Mouse (Mus musculus) kidney, embryonic 16.5 days (tissue): ENCODE results near the gene Rhox4a. TPM values are rescaled to one million over a fixed set of nuclear protein-coding genes. Genes with fewer than 3 reads are reported as not detected.
"Not testable (repeated sequence)": the region's sequence is repeated elsewhere in the genome, so short reads cannot be mapped to it uniquely, and the experiment has no call there.

ENCODE experiments used
- ATAC-seq: fragments of 200-750 bp; cut with Nextera tagmentation; 2 replicates; pipeline ENCODE4 v1.8.0; 2017; ENCODE audit warnings: moderate TSS enrichment; ENCODE audit not compliant: low FRiP score, low TSS enrichment
- H3K27ac ChIP-seq: fragments of 300-500 bp; sonication (generic); 2 replicates; pipeline ENCODE4 v1.5.1; 2014; ENCODE audit warnings: low read length
- H3K27me3 ChIP-seq: fragments of 300-500 bp; sonication (generic); 2 replicates; pipeline ENCODE4 v1.6.1; 2014; ENCODE audit warnings: low read length, control low read depth, mixed read lengths; ENCODE audit not compliant: insufficient read depth
- H3K36me3 ChIP-seq: fragments of 300-500 bp; sonication (generic); 2 replicates; pipeline ENCODE4 v1.6.1; 2014; ENCODE audit warnings: low read length, control low read depth, mixed read lengths; ENCODE audit not compliant: insufficient read depth
- H3K4me1 ChIP-seq: fragments of 300-500 bp; sonication (generic); 2 replicates; pipeline ENCODE4 v1.6.1; 2014; ENCODE audit warnings: low read length, control low read depth, mixed read lengths; ENCODE audit not compliant: insufficient read depth
- H3K4me2 ChIP-seq: fragments of 300-500 bp; sonication (generic); replicated peaks from 2 replicates; pipeline ENCODE4 v1.6.1; 2014; ENCODE audit warnings: low read depth, low read length
- H3K4me3 ChIP-seq: fragments of 300-500 bp; sonication (generic); 2 replicates; pipeline ENCODE4 v1.5.1; 2014; ENCODE audit warnings: mild to moderate bottlenecking, low read length
- H3K9ac ChIP-seq: fragments of 300-500 bp; sonication (generic); replicated peaks from 2 replicates; pipeline ENCODE4 v1.6.1; 2014; ENCODE audit warnings: low read length
- H3K9me3 ChIP-seq: fragments of 300-500 bp; sonication (generic); 2 replicates; pipeline ENCODE4 v1.6.1; 2016; ENCODE audit warnings: low read length, control low read depth
- WGBS: fragments of 180-500 bp; shearing (Covaris S2); extraction: QIAGEN DNeasy Blood & Tissue Kit; methylation state at CpG from one replicate; pipeline ENCODE4 v1.1.7; 2014; 5-methylcytosine and 5-hydroxymethylcytosine counted together
- polyA plus RNA-seq: library from polyadenylated mRNA; unstranded; fragments of >200 nt; fragmentation: Nextera tagmentation; extraction: Ambion mirVana; gene quantifications from 2 replicates; pipeline ENCODE4 v1.2.1, GENCODE M21; 2015

The Rhox4a gene
- polyA plus RNA-seq: not detected in 2 replicates

DNA sequence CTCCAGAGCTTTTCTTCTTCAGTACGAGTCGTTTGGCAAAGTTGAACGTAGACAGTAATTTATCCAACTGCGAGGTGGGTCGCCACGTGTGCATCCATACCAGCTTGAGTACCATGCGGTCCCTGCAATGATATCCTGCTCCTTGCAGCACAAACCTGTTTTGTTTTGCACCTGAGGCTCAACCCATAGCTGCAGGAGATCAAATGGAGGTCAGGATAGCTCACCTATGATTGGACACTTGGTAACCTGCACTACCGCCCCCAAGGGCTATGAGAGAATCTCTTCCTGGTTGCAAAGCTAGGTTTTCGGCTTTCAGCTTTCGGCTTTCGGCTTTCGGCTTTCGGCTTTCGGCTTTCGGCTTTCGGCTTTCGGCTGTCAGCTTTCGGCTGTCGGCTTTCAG is at the start of gene Rhox4a:
TSS of gene Rhox4a (plus strand) at position 301 of the 400 bp plus-strand sequence.
- not testable (repeated sequence) for H3K9me3 ChIP-seq, H3K36me3 ChIP-seq, ATAC-seq, H3K4me2 ChIP-seq, H3K9ac ChIP-seq, H3K4me1 ChIP-seq, H3K27me3 ChIP-seq, H3K4me3 ChIP-seq, H3K27ac ChIP-seq
- WGBS: 97% methylated on average over 11 of the region's 19 CpGs

DNA sequence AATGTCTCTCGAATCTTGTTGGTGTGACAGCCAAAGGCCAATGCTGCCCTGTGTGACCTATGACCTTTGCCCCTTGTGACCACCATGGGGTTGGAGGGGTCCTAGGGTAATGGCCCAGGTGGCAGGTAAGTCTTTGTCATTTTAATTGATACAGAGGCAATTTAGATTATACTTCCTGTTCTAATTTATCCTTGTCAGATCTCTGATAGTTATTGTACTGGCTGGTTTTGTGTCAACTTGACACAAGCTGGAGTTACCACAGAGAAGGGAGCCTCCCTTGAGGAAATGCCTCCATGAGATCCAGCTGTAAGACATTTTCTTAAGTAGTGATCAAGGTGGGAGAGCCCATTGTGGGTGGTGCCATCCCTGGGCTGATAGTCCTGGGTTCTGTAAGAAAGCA is 43.0 kb upstream of the Rhox4a start, which contains the start of gene Rhox1:
TSS of gene Rhox1 (minus strand) at position 101 of the 400 bp plus-strand sequence.
- H3K27me3 ChIP-seq, H3K9ac ChIP-seq, ATAC-seq, H3K4me3 ChIP-seq, H3K4me1 ChIP-seq, H3K9me3 ChIP-seq, H3K4me2 ChIP-seq, H3K36me3 ChIP-seq, H3K27ac ChIP-seq: not testable (repeated sequence)
- WGBS: 77% methylated on average over 1 of the region's 1 CpGs

DNA sequence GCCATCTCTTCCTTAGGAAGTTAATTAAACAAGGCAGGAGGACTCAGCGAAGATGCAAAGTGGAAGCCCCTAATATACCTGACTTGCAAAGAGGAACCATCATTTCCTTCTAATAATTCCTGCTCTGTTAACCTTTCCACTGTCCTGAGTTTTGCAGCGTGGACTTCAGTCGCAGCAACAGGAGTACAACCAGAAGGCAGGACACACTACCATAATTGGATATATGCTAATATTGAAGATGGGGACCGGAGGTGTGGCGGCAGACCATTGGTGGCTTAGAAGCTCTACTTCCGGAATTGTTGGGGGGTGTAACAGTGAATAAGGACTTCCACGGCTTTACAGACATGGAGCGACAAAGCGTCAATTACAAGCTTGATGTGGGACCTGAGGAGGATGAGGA is 20.5 kb upstream of the Rhox4a start, which contains the start of gene Rhox2a:
TSS of gene Rhox2a (plus strand) at position 301 of the 400 bp plus-strand sequence.
- not testable (repeated sequence) for H3K27me3 ChIP-seq, H3K9ac ChIP-seq, H3K36me3 ChIP-seq, H3K9me3 ChIP-seq, H3K4me1 ChIP-seq, H3K27ac ChIP-seq, ATAC-seq, H3K4me3 ChIP-seq, H3K4me2 ChIP-seq
- no CpG with 5 or more reads among the region's 9 CpGs for WGBS

DNA sequence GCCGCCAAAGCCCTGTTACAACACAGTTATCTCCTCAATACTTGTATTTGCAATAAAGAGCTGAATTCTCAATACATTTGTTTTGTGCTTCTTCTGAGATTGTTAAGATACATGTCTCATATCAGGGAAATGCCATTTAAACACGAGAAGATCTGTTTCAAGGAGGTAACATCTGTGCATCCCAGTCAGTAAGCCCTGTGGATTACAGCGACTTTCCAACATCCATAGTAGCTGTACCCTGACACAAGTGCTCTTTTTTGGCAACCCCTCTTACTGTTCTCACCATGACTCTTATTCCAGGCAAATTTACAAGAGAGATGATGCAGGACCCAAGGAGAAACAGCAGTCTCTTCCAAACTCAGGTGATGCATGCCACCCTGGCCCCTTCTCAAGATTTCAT is 15.5 kb upstream of the Rhox4a start, which contains the start of gene Rhox3a:
TSS of gene Rhox3a (plus strand) at position 301 of the 400 bp plus-strand sequence.
- not testable (repeated sequence) for H3K9me3 ChIP-seq, H3K4me3 ChIP-seq, H3K9ac ChIP-seq, ATAC-seq, H3K4me1 ChIP-seq, H3K27ac ChIP-seq, H3K36me3 ChIP-seq, H3K4me2 ChIP-seq, H3K27me3 ChIP-seq
- 100% methylated on average over 1 of the region's 3 CpGs for WGBS

Other genes with a start within 250 kb of the Rhox4a start
- gene Sowahd, start 216.5 kb upstream of the Rhox4a start, polyA plus RNA-seq: not detected in 2 replicates
- gene Rpl39, start 179.9 kb upstream of the Rhox4a start, polyA plus RNA-seq: 409 and 453 TPM in 2 replicates
- 17.1 and 22.3 TPM in 2 replicates for gene Upf3b, start 155.0 kb upstream of the Rhox4a start, polyA plus RNA-seq
- 15.7 and 16.6 TPM in 2 replicates for gene Nkap, start 138.5 kb upstream of the Rhox4a start, polyA plus RNA-seq
- gene Akap14, start 96.5 kb upstream of the Rhox4a start, polyA plus RNA-seq: not detected in 2 replicates
- gene Ndufa1, start 74.2 kb upstream of the Rhox4a start, polyA plus RNA-seq: 432 and 458 TPM in 2 replicates
- gene Rnf113a1, start 74.1 kb upstream of the Rhox4a start, polyA plus RNA-seq: 7.9 and 9.8 TPM in 2 replicates
- gene Gm9, start 54.3 kb upstream of the Rhox4a start, polyA plus RNA-seq: not detected in 2 replicates
- gene Rhox1, start 43.1 kb upstream of the Rhox4a start, polyA plus RNA-seq: not detected in 2 replicates
- not detected in 2 replicates for gene Rhox2a, start 20.4 kb upstream of the Rhox4a start, polyA plus RNA-seq
- not detected in 2 replicates for gene Rhox3a, start 15.4 kb upstream of the Rhox4a start, polyA plus RNA-seq
- not detected in 2 replicates for gene Rhox3a2, start 114.7 kb downstream of the Rhox4a start, polyA plus RNA-seq
- not detected in 2 replicates for gene Rhox4a2, start 125.5 kb downstream of the Rhox4a start, polyA plus RNA-seq
- not detected in 2 replicates for gene Rhox2b, start 146.7 kb downstream of the Rhox4a start, polyA plus RNA-seq
- not detected in 2 replicates for gene Rhox4b, start 167.2 kb downstream of the Rhox4a start, polyA plus RNA-seq
- gene Rhox2c, start 188.3 kb downstream of the Rhox4a start, polyA plus RNA-seq: not detected in 2 replicates
- not detected in 2 replicates for gene Rhox3c, start 193.2 kb downstream of the Rhox4a start, polyA plus RNA-seq
- not detected in 2 replicates for gene Rhox4c, start 215.0 kb downstream of the Rhox4a start, polyA plus RNA-seq
- gene Rhox2d, start 228.1 kb downstream of the Rhox4a start, polyA plus RNA-seq: not detected in 2 replicates
- gene Rhox4d, start 249.0 kb downstream of the Rhox4a start, polyA plus RNA-seq: not detected in 2 replicates